Mouse (Mus musculus) myocyte (in vitro differentiated cells): ENCODE measurements around the gene Crocc2.

Source experiments
- CEBPB ChIP-seq: IDR thresholded peaks from 2 replicates; pipeline ENCODE4 v1.6.1; 2011; ENCODE audit warnings: mild to moderate bottlenecking, moderate library complexity; ENCODE audit not compliant: poor library complexity, insufficient read depth, severe bottlenecking
- E2F4 ChIP-seq: IDR thresholded peaks from one replicate; pipeline ENCODE4 v1.6.1; 2011; ENCODE audit warnings: mild to moderate bottlenecking, control low read depth, moderate library complexity; ENCODE audit not compliant: insufficient read depth
- MAX ChIP-seq: IDR thresholded peaks from one replicate; pipeline ENCODE4 v1.6.1; 2011; ENCODE audit warnings: low read depth, mild to moderate bottlenecking, control low read depth
- MYOD1 ChIP-seq, 3 experiments: IDR thresholded peaks; one replicate each; pipeline ENCODE4 v1.6.1; 2011; ENCODE audit warnings: control low read depth in 2 of 3, low read depth in 2 of 3, mild to moderate bottlenecking in 2 of 3, moderate library complexity in 1 of 3; ENCODE audit not compliant: insufficient read length in 2 of 3, control insufficient read depth in 1 of 3
- MYOG ChIP-seq, 3 experiments: IDR thresholded peaks; one replicate each; pipeline ENCODE4 v1.6.1; 2011; ENCODE audit warnings: control low read depth in 2 of 3, low read depth in 2 of 3, mild to moderate bottlenecking in 2 of 3; ENCODE audit not compliant: insufficient read length in 2 of 3, control insufficient read depth in 1 of 3, insufficient read depth in 1 of 3
- POLR2A ChIP-seq: IDR thresholded peaks from one replicate; pipeline ENCODE4 v1.6.1; 2011; ENCODE audit warnings: low read depth, mild to moderate bottlenecking, control low read depth, moderate library complexity; ENCODE audit not compliant: insufficient read length
- POLR2AphosphoS2 ChIP-seq: IDR thresholded peaks from one replicate; pipeline ENCODE4 v1.6.1; 2011; ENCODE audit warnings: low read depth, control low read depth; ENCODE audit not compliant: insufficient read length
- REST ChIP-seq: IDR thresholded peaks from one replicate; pipeline ENCODE4 v1.6.1; 2011; ENCODE audit warnings: mild to moderate bottlenecking, control low read depth, moderate library complexity; ENCODE audit not compliant: insufficient read depth, insufficient read length
- SRF ChIP-seq: IDR thresholded peaks from one replicate; pipeline ENCODE4 v1.6.1; 2011; ENCODE audit warnings: low read depth; ENCODE audit not compliant: control insufficient read depth, insufficient read length
- TCF12 ChIP-seq: IDR thresholded peaks from one replicate; pipeline ENCODE4 v1.6.1; 2011; ENCODE audit warnings: mild to moderate bottlenecking, control low read depth; ENCODE audit not compliant: poor library complexity, insufficient read depth, severe bottlenecking
- USF1 ChIP-seq: IDR thresholded peaks from one replicate; pipeline ENCODE4 v1.6.1; 2011; ENCODE audit warnings: low read depth, mild to moderate bottlenecking, control low read depth, moderate library complexity

- TF ChIP-seq TCF12, result no peak
- TF ChIP-seq CEBPB, result no peak
- TF ChIP-seq MYOG (IDR thresholded peaks at IDR 0.05; ENCODE audit: control insufficient read depth in 1 of 3, insufficient read depth in 1 of 3, insufficient read length in 2 of 3, low read depth in 2 of 3), result no peak
- TF ChIP-seq POLR2A, result no peak
- no peak for TF ChIP-seq MAX
- TF ChIP-seq USF1, result no peak
- no peak for TF ChIP-seq E2F4
- TF ChIP-seq SRF, result no peak
- no peak for TF ChIP-seq POLR2AphosphoS2
- no peak for TF ChIP-seq MYOD1 (IDR thresholded peaks at IDR 0.05; ENCODE audit: control insufficient read depth in 1 of 3, insufficient read length in 2 of 3, low read depth in 2 of 3)
- no peak for TF ChIP-seq REST
Measured at GRCm38 (mm10) chr1:93118816-93119215, 49.7 kb upstream of the Crocc2 start.
